Mouse (Mus musculus) liver, embryonic 12.5 days (tissue): Measurements from ENCODE around the gene Ccdc60. TPM values are rescaled to one million over a fixed set of nuclear protein-coding genes. Genes with fewer than 3 reads are reported as not detected.

Experiments
- ATAC-seq: fragments of 200-750 bp; cut with Nextera tagmentation; 2 replicates; pipeline ENCODE4 v1.8.0; 2017; ENCODE audit warnings: moderate number of reproducible peaks, mild to moderate bottlenecking, moderate library complexity
- H3K27ac ChIP-seq: fragments of 300-500 bp; sonication (generic); 2 replicates; pipeline ENCODE4 v1.5.1; 2016; ENCODE audit warnings: mild to moderate bottlenecking
- H3K27me3 ChIP-seq: fragments of 300-500 bp; sonication (generic); replicated peaks from 2 replicates; pipeline ENCODE4 v1.6.1; 2016; ENCODE audit warnings: mild to moderate bottlenecking, moderate library complexity
- H3K36me3 ChIP-seq: fragments of 300-500 bp; sonication (generic); 2 replicates; pipeline ENCODE4 v1.6.1; 2016; ENCODE audit warnings: mild to moderate bottlenecking, moderate library complexity
- H3K4me1 ChIP-seq: fragments of 300-500 bp; sonication (generic); 2 replicates; pipeline ENCODE4 v1.6.1; 2016
- H3K4me2 ChIP-seq: fragments of 300-500 bp; sonication (generic); 2 replicates; pipeline ENCODE4 v1.6.1; 2016; ENCODE audit warnings: mild to moderate bottlenecking, moderate library complexity
- H3K4me3 ChIP-seq: fragments of 300-500 bp; sonication (generic); 2 replicates; pipeline ENCODE4 v1.5.1; 2016; ENCODE audit warnings: mild to moderate bottlenecking, moderate library complexity
- H3K9ac ChIP-seq: fragments of 300-500 bp; sonication (generic); 2 replicates; pipeline ENCODE4 v1.6.1; 2016; ENCODE audit warnings: mild to moderate bottlenecking, moderate library complexity
- H3K9me3 ChIP-seq: fragments of 300-500 bp; sonication (generic); replicated peaks from 2 replicates; pipeline ENCODE4 v1.6.1; 2016; ENCODE audit warnings: mild to moderate bottlenecking, moderate library complexity
- WGBS: fragments of 180-500 bp; shearing (Covaris S2); methylation state at CpG from one replicate; pipeline ENCODE4 v1.1.7; 2016; ENCODE audit not compliant: insufficient replicate concordance; 5-methylcytosine and 5-hydroxymethylcytosine counted together
- polyA plus RNA-seq: library from polyadenylated mRNA; unstranded; fragments of >200 nt; fragmentation: Nextera tagmentation; extraction: Ambion mirVana; gene quantifications from 2 replicates; pipeline ENCODE4 v1.2.1, GENCODE M21; 2016

The Ccdc60 gene
- polyA plus RNA-seq, 1 experiment from 2014 or later, result 0.10 TPM

DNA sequence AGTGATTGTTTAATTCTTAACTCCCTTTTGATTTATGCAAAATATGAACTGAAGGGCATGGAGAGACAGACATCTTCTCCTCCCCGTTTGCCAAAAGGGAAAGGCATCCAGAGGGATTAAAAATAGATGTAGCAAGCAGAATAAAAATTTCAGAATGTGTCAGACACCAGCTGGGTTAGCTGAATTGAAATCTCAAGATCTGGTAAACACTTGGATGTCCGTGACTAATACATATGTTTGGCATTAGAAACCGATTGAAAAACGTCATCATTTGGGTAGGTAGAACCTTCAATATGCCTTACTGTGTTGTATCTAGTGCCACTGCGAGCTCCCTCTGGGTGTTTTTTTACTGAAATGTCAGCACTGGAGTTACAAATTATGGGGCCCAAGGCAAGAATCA, 4.7 kb upstream of the Ccdc60 start:
- Histone ChIP-seq H3K4me1 (peaks cover 16% of the 10 kb centered on the region), H3K4me2 (no peak overlapping the region), H3K9ac (no peak overlapping the region), H3K36me3 (no peaks in the 10 kb centered on the region), H3K4me3 (no peak overlapping the region), H3K27me3 (no peaks in the 10 kb centered on the region; the same call in 1 of the 2 replicates), H3K9me3 (no peaks in the 10 kb centered on the region), H3K27ac (no peak overlapping the region)
- 61% methylated on average over 5 of the region's 5 CpGs for WGBS
- no peak for ATAC-seq

DNA sequence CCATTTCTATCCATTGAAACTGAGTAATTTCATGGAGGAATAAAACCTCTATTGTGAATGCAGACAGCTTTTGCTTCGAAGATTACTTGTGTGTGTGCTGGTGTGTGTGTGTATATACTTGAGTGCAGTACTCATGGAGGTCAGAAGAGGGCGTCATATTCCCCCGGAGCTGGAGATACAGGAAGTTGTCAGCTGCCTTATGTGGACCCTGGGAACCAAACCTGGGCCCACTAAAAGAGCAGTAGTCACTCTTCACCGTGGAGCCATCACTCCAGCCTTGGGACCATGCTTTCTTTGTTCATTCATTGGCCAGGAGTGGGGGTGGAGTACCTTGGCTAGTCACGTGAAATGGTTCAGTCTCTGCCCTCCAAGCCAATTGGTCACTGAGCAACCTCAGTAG, 1.8 kb upstream of the Ccdc60 start:
- H3K27me3 ChIP-seq, result no peaks in the 10 kb centered on the region; the same call in 1 of the 2 replicates
- no peak overlapping the region for H3K9ac ChIP-seq
- 71% methylated on average over 5 of the region's 5 CpGs for WGBS
- no peak for ATAC-seq
- H3K36me3 ChIP-seq, result no peaks in the 10 kb centered on the region
- no peak overlapping the region for H3K27ac ChIP-seq
- H3K4me2 ChIP-seq, result no peak overlapping the region
- no peaks in the 10 kb centered on the region for H3K9me3 ChIP-seq
- H3K4me3 ChIP-seq, result no peak overlapping the region
- peaks cover 17% of the 10 kb centered on the region for H3K4me1 ChIP-seq

DNA sequence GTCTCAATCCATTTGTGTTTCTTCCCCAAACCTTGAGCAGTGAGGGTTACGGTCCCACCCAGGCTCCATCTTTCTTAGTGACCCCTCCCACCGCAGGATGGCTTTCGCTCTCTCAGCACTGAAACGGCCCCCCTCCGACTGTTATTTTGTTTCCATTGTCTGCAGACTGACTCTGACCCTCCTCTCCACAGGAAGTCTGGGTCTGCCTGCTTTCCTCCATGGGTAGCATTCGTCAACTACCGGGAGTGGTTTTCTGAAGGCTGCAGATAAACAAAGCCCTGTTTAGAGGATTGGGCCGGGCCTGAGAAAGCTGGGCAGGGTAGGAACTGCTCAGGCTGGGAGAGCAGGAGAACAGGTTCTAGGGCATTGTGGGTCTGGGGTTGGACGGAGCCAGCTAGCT, 1.1 kb upstream of the Ccdc60 start:
- Histone ChIP-seq H3K4me1 (peaks cover 17% of the 10 kb centered on the region), H3K4me3 (no peak overlapping the region), H3K9ac (no peak overlapping the region), H3K27ac (no peak overlapping the region), H3K4me2 (peak overlapping the region; percentile 46), H3K27me3 (no peaks in the 10 kb centered on the region; the same call in 1 of the 2 replicates), H3K36me3 (no peaks in the 10 kb centered on the region), H3K9me3 (no peaks in the 10 kb centered on the region)
- WGBS, result 6% methylated on average over 9 of the region's 9 CpGs
- ATAC-seq, result no peak

DNA sequence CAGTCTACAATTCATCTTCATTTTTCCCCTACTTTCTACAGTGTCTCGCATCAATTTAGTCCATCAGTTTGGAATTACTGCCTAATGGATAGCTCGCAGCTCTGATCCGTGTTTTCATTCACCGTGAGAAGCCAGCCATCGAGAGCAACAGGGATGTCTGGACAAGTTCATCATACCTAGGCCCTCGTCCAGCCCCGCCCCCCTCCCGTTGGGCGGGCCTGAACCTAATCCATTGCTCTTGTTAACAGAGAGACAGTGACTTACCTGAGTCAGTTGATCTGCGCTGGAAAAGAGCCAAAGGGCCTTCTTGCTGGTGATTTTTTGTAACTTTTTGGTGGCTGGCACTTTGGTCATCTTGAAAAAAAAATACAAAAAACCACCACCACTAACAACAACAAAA, 602 bp downstream of the Ccdc60 start:
- H3K4me2 ChIP-seq, result no peak overlapping the region
- peaks cover 17% of the 10 kb centered on the region for H3K4me1 ChIP-seq
- ATAC-seq, result no peak
- no peak overlapping the region for H3K27ac ChIP-seq
- H3K9me3 ChIP-seq, result no peaks in the 10 kb centered on the region
- 50% methylated on average over 10 of the region's 10 CpGs for WGBS
- no peaks in the 10 kb centered on the region; the same call in 1 of the 2 replicates for H3K27me3 ChIP-seq
- no peaks in the 10 kb centered on the region for H3K36me3 ChIP-seq
- H3K4me3 ChIP-seq, result no peak overlapping the region
- no peak overlapping the region for H3K9ac ChIP-seq

DNA sequence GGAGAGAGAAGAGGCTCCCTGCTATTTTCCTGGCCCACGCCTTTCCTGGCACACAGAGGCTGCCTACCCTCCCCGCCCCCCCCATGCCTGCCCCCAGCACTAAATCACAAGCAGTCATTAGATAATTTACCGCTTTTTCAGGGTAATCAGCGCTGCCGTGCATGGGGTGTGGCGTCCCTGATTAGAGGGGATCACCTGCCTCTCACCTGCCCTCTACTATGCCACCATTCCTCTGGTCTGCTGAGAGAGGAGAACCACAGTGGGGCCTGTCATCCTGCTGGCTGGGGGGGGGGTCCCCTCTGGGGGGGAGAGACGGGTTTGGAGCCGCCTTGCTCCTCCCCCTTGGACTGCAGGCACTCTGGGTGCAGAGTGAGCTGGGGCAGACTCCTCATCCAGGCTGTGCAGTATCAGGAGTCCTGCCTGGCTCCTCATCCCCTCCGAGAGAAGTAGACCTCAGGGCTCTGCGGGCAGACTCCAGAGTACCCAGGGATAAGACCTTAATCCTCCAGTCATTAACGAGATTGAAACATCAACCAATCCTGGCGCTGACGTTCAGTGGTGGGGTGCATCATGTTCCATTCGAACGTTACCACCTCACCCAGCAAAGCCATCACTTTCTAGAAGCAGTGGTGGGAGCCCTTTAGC, 3.1 kb downstream of the Ccdc60 start:
- no peak overlapping the region for H3K9ac ChIP-seq
- no peak overlapping the region for H3K27ac ChIP-seq
- no peak overlapping the region for H3K4me2 ChIP-seq
- H3K4me1 ChIP-seq, result peaks cover 17% of the 10 kb centered on the region
- H3K4me3 ChIP-seq, result no peak overlapping the region
- no peaks in the 10 kb centered on the region for H3K9me3 ChIP-seq
- H3K27me3 ChIP-seq, result no peaks in the 10 kb centered on the region; the same call in 1 of the 2 replicates
- H3K36me3 ChIP-seq, result no peaks in the 10 kb centered on the region
- no peak for ATAC-seq
- WGBS, result 43% methylated on average over 15 of the region's 15 CpGs

DNA sequence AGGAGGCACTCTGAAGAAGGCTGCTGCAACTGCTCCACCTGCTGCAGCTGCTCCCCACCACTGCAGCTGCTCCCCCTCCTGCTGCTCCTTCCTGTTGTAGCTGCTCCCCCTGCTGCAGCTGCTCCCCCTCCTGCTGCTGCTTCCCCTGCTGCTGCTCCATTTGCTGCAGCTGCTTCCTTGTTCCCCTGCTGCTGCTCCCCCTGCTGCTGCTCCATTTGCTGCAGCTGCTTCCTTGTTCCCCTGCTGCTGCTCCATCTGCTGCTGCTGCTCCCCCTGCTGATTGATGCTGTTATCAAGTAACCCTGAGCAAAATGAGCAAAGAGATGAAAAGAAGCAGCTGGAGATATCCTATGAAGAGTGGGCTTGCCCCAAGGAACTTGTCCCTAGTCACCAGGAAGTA, 8.3 kb downstream of the Ccdc60 start:
- Histone ChIP-seq H3K36me3 (no peaks in the 10 kb centered on the region), H3K4me2 (no peak overlapping the region), H3K4me3 (no peak overlapping the region), H3K27me3 (no peaks in the 10 kb centered on the region), H3K9me3 (peaks cover 7% of the 10 kb centered on the region), H3K27ac (no peak overlapping the region), H3K9ac (no peak overlapping the region), H3K4me1 (no peaks in the 10 kb centered on the region)
- ATAC-seq, result no peak

DNA sequence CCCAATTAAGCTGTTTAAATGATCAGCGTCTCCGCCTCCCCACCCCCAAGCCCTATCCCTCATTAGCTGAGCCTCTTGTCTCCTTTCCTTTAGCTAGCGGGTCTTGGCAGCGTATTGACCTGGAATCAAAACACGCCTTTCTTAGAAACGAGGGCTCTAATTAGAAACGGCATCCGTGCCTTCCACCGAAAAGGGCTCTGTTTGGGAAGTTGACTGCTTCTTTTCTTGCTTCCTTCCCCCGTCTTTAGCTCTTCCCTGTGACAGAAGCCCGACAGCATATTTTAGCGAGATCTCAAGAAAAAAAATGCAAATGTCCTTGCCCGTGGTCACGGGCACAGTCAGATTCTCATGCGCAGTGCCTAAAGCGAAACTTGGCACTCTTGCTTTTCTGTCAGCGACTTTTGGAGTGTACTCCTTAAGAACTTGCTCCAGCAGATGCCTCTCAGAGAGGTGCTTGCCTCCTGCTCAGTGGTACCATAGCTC, 10.3 kb downstream of the Ccdc60 start:
- peaks cover 7% of the 10 kb centered on the region for H3K9me3 ChIP-seq
- no peaks in the 10 kb centered on the region; the same call in 1 of the 2 replicates for H3K4me1 ChIP-seq
- no peak overlapping the region for H3K27ac ChIP-seq
- no peak overlapping the region for H3K9ac ChIP-seq
- no peak overlapping the region for H3K4me3 ChIP-seq
- H3K36me3 ChIP-seq, result no peaks in the 10 kb centered on the region
- no peaks in the 10 kb centered on the region for H3K27me3 ChIP-seq
- WGBS, result 80% methylated on average over 17 of the region's 17 CpGs
- H3K4me2 ChIP-seq, result no peak overlapping the region
- ATAC-seq, result no peak

DNA sequence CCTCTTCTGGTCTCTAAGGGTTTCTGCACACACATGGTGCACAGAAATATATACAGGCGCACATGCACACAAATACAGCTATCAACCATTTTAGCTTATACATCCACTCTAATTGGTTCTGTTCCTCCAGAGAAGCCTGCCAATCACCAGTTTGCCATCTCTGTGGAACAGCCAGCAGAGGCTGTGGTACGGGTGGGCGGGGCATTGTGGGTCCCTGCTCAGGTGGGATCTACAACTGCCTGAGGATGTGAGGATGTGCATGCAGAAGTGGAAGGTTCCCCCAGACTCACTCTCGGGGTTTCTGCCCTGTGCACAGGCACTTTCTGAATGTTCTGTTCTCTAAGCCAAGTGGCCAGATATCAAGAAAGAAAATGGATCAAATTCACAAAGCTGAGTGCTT, 10.8 kb downstream of the Ccdc60 start:
- WGBS, result 72% methylated on average over 4 of the region's 4 CpGs
- Histone ChIP-seq H3K9me3 (peaks cover 7% of the 10 kb centered on the region), H3K4me2 (no peak overlapping the region), H3K27me3 (no peaks in the 10 kb centered on the region), H3K4me1 (no peaks in the 10 kb centered on the region; the same call in 1 of the 2 replicates), H3K4me3 (no peak overlapping the region), H3K27ac (no peak overlapping the region), H3K9ac (no peak overlapping the region), H3K36me3 (no peaks in the 10 kb centered on the region)
- no peak for ATAC-seq

DNA sequence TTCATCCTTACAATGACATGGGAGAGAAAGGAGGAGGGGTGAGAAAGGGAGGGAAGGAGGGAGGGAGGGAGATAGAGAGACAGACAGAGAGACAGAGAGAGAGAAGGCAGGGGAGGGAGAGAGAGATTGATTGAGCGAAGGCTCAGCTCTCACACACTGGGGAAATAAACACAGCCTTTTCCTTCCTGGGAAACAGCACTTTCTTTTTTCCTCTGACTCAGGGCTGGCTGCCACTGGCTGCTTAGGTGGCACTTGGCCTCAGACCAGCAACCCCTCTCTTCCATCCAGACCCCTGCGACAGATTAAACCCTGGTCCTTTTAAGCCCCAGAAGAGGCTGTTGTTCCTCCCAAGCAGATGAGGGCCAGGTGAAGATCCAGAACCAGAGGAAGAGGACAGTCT, 14.0 kb downstream of the Ccdc60 start:
- ATAC-seq, result no peak
- WGBS, result 55% methylated on average over 2 of the region's 2 CpGs
- H3K4me1 ChIP-seq, result no peaks in the 10 kb centered on the region; the same call in 1 of the 2 replicates
- no peak overlapping the region for H3K4me3 ChIP-seq
- H3K4me2 ChIP-seq, result no peak overlapping the region
- H3K27ac ChIP-seq, result no peak overlapping the region
- H3K9ac ChIP-seq, result no peak overlapping the region
- H3K9me3 ChIP-seq, result peaks cover 7% of the 10 kb centered on the region
- no peaks in the 10 kb centered on the region for H3K36me3 ChIP-seq
- H3K27me3 ChIP-seq, result no peaks in the 10 kb centered on the region

DNA sequence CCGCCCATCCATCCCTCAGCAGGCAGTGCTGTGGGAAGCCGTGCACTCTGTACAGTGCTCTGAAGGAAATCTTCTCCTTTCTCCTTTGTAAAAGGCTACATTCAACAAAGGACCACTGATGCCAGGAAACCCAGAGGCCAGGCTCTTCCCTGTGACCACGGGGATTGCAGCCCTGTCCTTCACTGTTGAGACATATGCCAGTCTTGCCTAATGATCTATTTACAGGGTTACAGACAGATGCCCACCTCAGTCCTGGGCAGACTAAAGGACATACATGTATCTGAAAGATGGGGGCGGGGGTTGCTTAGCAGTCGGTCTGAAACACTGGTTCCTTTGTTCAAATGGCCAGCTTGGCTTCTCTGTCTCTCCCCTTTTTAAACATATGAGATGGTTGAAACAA, 14.4 kb downstream of the Ccdc60 start:
- Histone ChIP-seq H3K4me1 (no peaks in the 10 kb centered on the region; the same call in 1 of the 2 replicates), H3K9ac (no peak overlapping the region), H3K4me2 (no peak overlapping the region), H3K27me3 (no peaks in the 10 kb centered on the region), H3K27ac (no peak overlapping the region), H3K36me3 (no peaks in the 10 kb centered on the region), H3K9me3 (peaks cover 7% of the 10 kb centered on the region), H3K4me3 (no peak overlapping the region)
- WGBS, result 47% methylated on average over 5 of the region's 5 CpGs
- no peak for ATAC-seq

DNA sequence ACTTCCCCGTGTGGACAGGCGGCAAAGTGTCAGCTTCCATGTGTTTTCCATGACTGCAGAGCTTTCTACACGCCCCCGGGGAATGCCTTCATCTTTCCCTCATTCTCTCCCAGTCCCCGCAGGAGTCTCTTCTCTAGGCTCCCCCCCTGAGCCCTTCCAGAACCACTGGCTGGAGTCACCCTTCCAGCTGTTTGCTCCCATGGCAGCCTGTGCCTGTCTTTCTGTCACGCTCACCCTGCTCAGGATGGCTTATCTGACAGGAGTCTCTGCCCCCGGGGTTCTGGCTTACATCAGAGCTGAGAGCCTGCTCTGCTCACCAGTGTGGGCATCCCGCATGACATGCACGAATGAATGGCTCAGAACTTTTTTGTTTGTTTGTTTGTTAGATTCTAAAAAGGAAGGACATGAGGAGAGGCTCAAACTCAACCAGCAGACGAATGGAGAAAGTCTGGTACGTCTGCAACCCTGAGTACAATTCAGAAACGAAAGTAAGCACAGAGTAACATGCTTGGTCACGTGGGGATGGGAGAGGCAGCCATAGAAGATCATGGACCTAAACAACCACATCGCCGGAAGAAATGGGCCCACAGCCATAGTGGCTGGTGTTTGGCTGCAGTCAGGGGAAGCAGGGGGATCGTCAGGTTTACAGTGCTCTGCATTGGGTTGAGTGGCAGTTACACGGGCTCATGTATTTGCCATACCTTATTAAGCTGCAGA, 17.1 kb downstream of the Ccdc60 start:
- no peak overlapping the region for H3K4me3 ChIP-seq
- H3K9me3 ChIP-seq, result no peaks in the 10 kb centered on the region
- no peak overlapping the region for H3K4me2 ChIP-seq
- 56% methylated on average over 17 of the region's 17 CpGs for WGBS
- H3K9ac ChIP-seq, result no peak overlapping the region
- H3K36me3 ChIP-seq, result no peaks in the 10 kb centered on the region
- H3K27me3 ChIP-seq, result no peaks in the 10 kb centered on the region
- no peak for ATAC-seq
- H3K27ac ChIP-seq, result no peak overlapping the region
- no peaks in the 10 kb centered on the region; the same call in 1 of the 2 replicates for H3K4me1 ChIP-seq

DNA sequence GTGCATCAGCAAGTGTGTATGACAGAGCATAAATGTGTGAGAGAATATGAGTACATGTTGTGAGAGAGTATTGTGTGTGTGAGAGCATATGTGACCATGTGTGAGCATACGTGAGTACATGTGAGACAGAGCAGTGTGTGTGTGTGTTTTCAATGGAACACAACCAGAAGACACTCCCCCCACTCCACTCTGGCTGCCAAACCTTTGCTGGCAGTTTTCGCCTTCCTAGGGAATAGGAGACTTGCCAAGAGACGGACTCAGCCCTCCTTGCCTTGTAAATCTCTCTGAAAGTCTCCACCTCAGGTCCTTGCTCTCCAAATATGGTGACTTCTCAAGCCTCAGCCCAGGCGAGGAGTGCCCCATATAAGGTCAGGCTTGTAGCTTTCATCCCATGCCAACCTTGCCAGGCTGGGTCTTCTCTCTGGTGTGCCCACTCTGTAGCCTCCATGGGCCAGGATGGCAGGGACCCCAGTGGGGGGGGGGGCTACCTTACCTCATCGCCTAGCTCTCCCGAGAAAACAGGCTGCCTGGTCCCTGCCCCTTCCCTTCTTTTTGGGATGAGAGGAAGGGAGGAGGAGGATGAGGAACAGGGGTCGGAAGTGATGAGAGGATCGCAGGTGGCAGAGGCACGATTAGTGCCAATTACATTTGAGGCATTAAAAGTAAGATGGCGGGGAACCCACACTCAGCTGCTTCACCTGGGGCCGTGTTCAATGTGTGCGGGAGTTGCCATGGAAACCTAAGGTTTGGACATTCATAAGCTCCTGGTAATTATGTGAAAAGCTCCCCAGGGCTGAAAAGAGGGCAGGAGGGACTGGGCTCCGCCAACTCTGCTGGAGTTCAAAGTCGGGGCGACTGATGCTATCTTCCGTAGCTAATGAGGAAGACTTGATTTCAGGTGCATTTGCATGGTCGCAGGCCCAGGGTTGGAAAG, 19.3 kb downstream of the Ccdc60 start:
- no peak overlapping the region for H3K4me3 ChIP-seq
- 79% methylated on average over 17 of the region's 17 CpGs for WGBS
- H3K27ac ChIP-seq, result no peak overlapping the region
- no peak for ATAC-seq
- no peak overlapping the region for H3K4me2 ChIP-seq
- no peaks in the 10 kb centered on the region for H3K9me3 ChIP-seq
- H3K27me3 ChIP-seq, result no peaks in the 10 kb centered on the region
- H3K36me3 ChIP-seq, result no peaks in the 10 kb centered on the region
- H3K4me1 ChIP-seq, result no peaks in the 10 kb centered on the region; the same call in 1 of the 2 replicates
- no peak overlapping the region for H3K9ac ChIP-seq
